Mouse (Mus musculus): ENCODE data around the gene Cln3. TPM values are rescaled to one million over a fixed set of nuclear protein-coding genes. Genes with fewer than 3 reads are reported as not detected.

Cln3 gene
- polyA plus RNA-seq, 2 experiments = 34.6 to 55.4 TPM

- DNase-seq (ENCODE audit: low spot score) (no peak), ATAC-seq (ENCODE audit: low FRiP score, low read depth) (no peak)
- Histone ChIP-seq H3K4me2 (replicated peaks; ENCODE audit: low read depth, low read length, severe bottlenecking) (no peak overlapping the region), H3K36me3 (ENCODE audit: control insufficient read depth, insufficient read depth, low read length) (no peaks in the 10 kb centered on the region), H3K9ac (ENCODE audit: low read depth, low read length, severe bottlenecking) (no peak overlapping the region), H3K27me3 (ENCODE audit: control insufficient read depth, insufficient read depth, low read length) (no peaks in the 10 kb centered on the region), H3K4me1 (ENCODE audit: control insufficient read depth, insufficient read depth, low read length) (no peaks in the 10 kb centered on the region), H3K4me3 (replicated peaks; ENCODE audit: low read length) (no peak overlapping the region), H3K27ac (replicated peaks; ENCODE audit: low read depth, low read length) (no peak overlapping the region), H3K9me3 (ENCODE audit: control insufficient read depth, low read length) (no peaks in the 10 kb centered on the region)
- WGBS = 61% methylated on average over 9 of the region's 9 CpGs
- TF ChIP-seq POLR2A (IDR thresholded peaks at IDR 0.05; ENCODE audit: borderline replicate concordance, extremely low read depth, insufficient read depth, insufficient read length) = no peak
Measured at GRCm38 (mm10) chr7:126621452-126622359, 36.1 kb upstream of the Cln3 start.

GRCm38 (mm10) chr7:126619559-126620275, 34.1 kb upstream of the Cln3 start:
- no peak for DNase-seq (ENCODE audit: low spot score)
- no peaks in the 10 kb centered on the region for H3K27me3 ChIP-seq (ENCODE audit: control insufficient read depth, insufficient read depth, low read length)
- no peak overlapping the region for H3K27ac ChIP-seq (replicated peaks; ENCODE audit: low read depth, low read length)
- TF ChIP-seq POLR2A (IDR thresholded peaks at IDR 0.05; ENCODE audit: borderline replicate concordance, extremely low read depth, insufficient read depth, insufficient read length) = no peak
- no peaks in the 10 kb centered on the region for H3K9me3 ChIP-seq (ENCODE audit: control insufficient read depth, low read length)
- no peak overlapping the region for H3K4me3 ChIP-seq (replicated peaks; ENCODE audit: low read length)
- H3K4me2 ChIP-seq (replicated peaks; ENCODE audit: low read depth, low read length, severe bottlenecking) = no peak overlapping the region
- no peaks in the 10 kb centered on the region for H3K4me1 ChIP-seq (ENCODE audit: control insufficient read depth, insufficient read depth, low read length)
- no peak for ATAC-seq (ENCODE audit: low FRiP score, low read depth)
- WGBS = 71% methylated on average over 10 of the region's 10 CpGs
- no peaks in the 10 kb centered on the region for H3K36me3 ChIP-seq (ENCODE audit: control insufficient read depth, insufficient read depth, low read length)
- no peak overlapping the region for H3K9ac ChIP-seq (ENCODE audit: low read depth, low read length, severe bottlenecking)

GRCm38 (mm10) chr7:126616707-126617106, 31.1 kb upstream of the Cln3 start:
- Histone ChIP-seq H3K9ac (ENCODE audit: low read depth, low read length, severe bottlenecking) (no peak overlapping the region), H3K4me2 (replicated peaks; ENCODE audit: low read depth, low read length, severe bottlenecking) (no peak overlapping the region), H3K4me3 (replicated peaks; ENCODE audit: low read length) (no peak overlapping the region), H3K9me3 (ENCODE audit: control insufficient read depth, low read length) (no peaks in the 10 kb centered on the region), H3K36me3 (ENCODE audit: control insufficient read depth, insufficient read depth, low read length) (no peaks in the 10 kb centered on the region), H3K27me3 (ENCODE audit: control insufficient read depth, insufficient read depth, low read length) (no peaks in the 10 kb centered on the region), H3K4me1 (ENCODE audit: control insufficient read depth, insufficient read depth, low read length) (no peaks in the 10 kb centered on the region), H3K27ac (replicated peaks; ENCODE audit: low read depth, low read length) (no peak overlapping the region)
- ATAC-seq (ENCODE audit: low FRiP score, low read depth) (no peak), DNase-seq (ENCODE audit: low spot score) (no peak)
- TF ChIP-seq POLR2A (IDR thresholded peaks at IDR 0.05; ENCODE audit: borderline replicate concordance, extremely low read depth, insufficient read depth, insufficient read length) = no peak
- 66% methylated on average over 3 of the region's 3 CpGs for WGBS

- H3K36me3 ChIP-seq (ENCODE audit: control insufficient read depth, insufficient read depth, low read length) = no peaks in the 10 kb centered on the region
- WGBS = 82% methylated on average over 3 of the region's 3 CpGs
Measured at GRCm38 (mm10) chr7:126612736-126613135, 27.1 kb upstream of the Cln3 start.

GRCm38 (mm10) chr7:126607796-126608195, 22.2 kb upstream of the Cln3 start:
- Histone ChIP-seq H3K4me1 (ENCODE audit: control insufficient read depth, insufficient read depth, low read length) (no peaks in the 10 kb centered on the region), H3K9ac (ENCODE audit: low read depth, low read length, severe bottlenecking) (no peak overlapping the region), H3K4me3 (replicated peaks; ENCODE audit: low read length) (no peak overlapping the region), H3K36me3 (ENCODE audit: control insufficient read depth, insufficient read depth, low read length) (no peaks in the 10 kb centered on the region), H3K4me2 (replicated peaks; ENCODE audit: low read depth, low read length, severe bottlenecking) (no peak overlapping the region), H3K27ac (replicated peaks; ENCODE audit: low read depth, low read length) (no peak overlapping the region), H3K27me3 (ENCODE audit: control insufficient read depth, insufficient read depth, low read length) (no peaks in the 10 kb centered on the region), H3K9me3 (ENCODE audit: control insufficient read depth, low read length) (no peaks in the 10 kb centered on the region)
- WGBS = 87% methylated on average over 5 of the region's 5 CpGs
- no peak for TF ChIP-seq POLR2A (IDR thresholded peaks at IDR 0.05; ENCODE audit: borderline replicate concordance, extremely low read depth, insufficient read depth, insufficient read length)
- ATAC-seq (ENCODE audit: low FRiP score, low read depth) (no peak), DNase-seq (ENCODE audit: low spot score) (no peak)

More at GRCm38 (mm10) chr7:126612736-126613135, 27.1 kb upstream of the Cln3 start:
- Histone ChIP-seq H3K4me3 (replicated peaks; ENCODE audit: low read length) (no peak overlapping the region), H3K4me2 (replicated peaks; ENCODE audit: low read depth, low read length, severe bottlenecking) (no peak overlapping the region), H3K4me1 (ENCODE audit: control insufficient read depth, insufficient read depth, low read length) (no peaks in the 10 kb centered on the region), H3K9ac (ENCODE audit: low read depth, low read length, severe bottlenecking) (no peak overlapping the region), H3K9me3 (ENCODE audit: control insufficient read depth, low read length) (no peaks in the 10 kb centered on the region), H3K27me3 (ENCODE audit: control insufficient read depth, insufficient read depth, low read length) (no peaks in the 10 kb centered on the region), H3K27ac (replicated peaks; ENCODE audit: low read depth, low read length) (no peak overlapping the region)
- no peak for TF ChIP-seq POLR2A (IDR thresholded peaks at IDR 0.05; ENCODE audit: borderline replicate concordance, extremely low read depth, insufficient read depth, insufficient read length)
- ATAC-seq (ENCODE audit: low FRiP score, low read depth) = no peak
- no peak for DNase-seq (ENCODE audit: low spot score)
